Mouse (Mus musculus): Measurements from ENCODE around the gene Cldn4. TPM values are rescaled to one million over a fixed set of nuclear protein-coding genes. Genes with fewer than 3 reads are reported as not detected.

Cldn4 gene
- total and polyA plus RNA-seq, 3 experiments, result 0.17 to 0.51 TPM; not detected in 1

DNA sequence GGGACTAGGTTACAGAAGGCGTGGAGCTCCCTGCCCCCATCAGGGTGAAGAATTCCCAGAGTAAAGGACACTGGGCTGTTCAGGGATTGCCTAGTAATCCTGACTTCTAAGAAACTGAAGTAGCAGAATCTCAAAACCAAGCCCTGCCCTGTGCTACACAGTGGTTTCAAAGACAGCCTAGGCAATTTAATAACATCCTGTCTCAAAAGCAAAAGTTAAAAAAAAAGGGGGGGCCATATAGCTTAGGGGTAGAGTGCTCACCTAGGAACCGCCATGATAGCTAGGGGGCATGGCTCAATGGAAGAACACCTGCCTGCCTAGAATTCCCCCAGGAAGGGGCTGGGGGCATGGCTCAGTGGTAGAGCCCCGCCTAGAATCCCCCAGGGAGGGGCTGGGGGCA lies 7.7 kb downstream of the Cldn4 start:
- H3K4me1 ChIP-seq (ENCODE audit: control insufficient read depth in 1 of 2, insufficient read depth in 2 of 2), result peaks cover 5 to 43% of the 10 kb centered on the region in 2 experiments; a peak in 3 of 4 replicates
- H3K9me3 ChIP-seq (replicated peaks; ENCODE audit: low read length), result peaks cover 20% of the 10 kb centered on the region
- no peak for TF ChIP-seq NELFE (IDR thresholded peaks at IDR 0.05; ENCODE audit: low read depth, low read length)
- no peak for TF ChIP-seq TBP (conservative IDR thresholded peaks at IDR 0.05; ENCODE audit: low read depth, low read length)
- TF ChIP-seq UBTF (IDR thresholded peaks at IDR 0.05; ENCODE audit: low read depth, low read length), result no peak
- no peak for TF ChIP-seq IRF4 (IDR thresholded peaks at IDR 0.05; ENCODE audit: low read depth, low read length)
- no peak for TF ChIP-seq JUN (IDR thresholded peaks at IDR 0.05; ENCODE audit: insufficient read depth, low read depth, low read length)
- TF ChIP-seq USF1 (IDR thresholded peaks at IDR 0.05; ENCODE audit: low read depth, low read length), result no peak
- TF ChIP-seq CHD2 (IDR thresholded peaks at IDR 0.05; ENCODE audit: low read length), result no peak
- no peak for TF ChIP-seq NRF1 (IDR thresholded peaks at IDR 0.05; ENCODE audit: low read depth, low read length)
- no peak for TF ChIP-seq POLR2AphosphoS2 (IDR thresholded peaks at IDR 0.05; ENCODE audit: low read depth, low read length)
- no peak for TF ChIP-seq MAZ (IDR thresholded peaks at IDR 0.05; ENCODE audit: low read depth, low read length)
- TF ChIP-seq JUND (conservative IDR thresholded peaks at IDR 0.05; ENCODE audit: low read depth, low read length), result no peak
- no peak for TF ChIP-seq MAFK (IDR thresholded peaks at IDR 0.05; ENCODE audit: insufficient replicate concordance, low read length)
- TF ChIP-seq E2F4 (IDR thresholded peaks at IDR 0.05; ENCODE audit: insufficient replicate concordance, low read depth, low read length), result no peak
- TF ChIP-seq CHD1 (IDR thresholded peaks at IDR 0.05; ENCODE audit: low read depth, low read length), result no peak
- TF ChIP-seq HCFC1 (IDR thresholded peaks at IDR 0.05; ENCODE audit: low read depth, low read length), result no peak
- H3K4me3 ChIP-seq (replicated peaks in 1 of 3; ENCODE audit: low read depth in 2 of 3, low read length in 2 of 3, poor library complexity in 1 of 3), result no peak overlapping the region
- dilution Hi-C loops (cut with MboI; ENCODE audit: extremely low pct_ligation_motif_present, extremely low pct_unique_long_range_greater_than_20kb, low sequenced_read_pairs), result no loop called here
- H3K36me3 ChIP-seq (replicated peaks in 1 of 2; ENCODE audit: control insufficient read depth in 1 of 2, insufficient read depth in 1 of 2, low read length in 1 of 2), result no peaks in the 10 kb centered on the region
- no peaks in the 10 kb centered on the region for H3K27me3 ChIP-seq (replicated peaks)
- no peak overlapping the region for H3K9ac ChIP-seq (ENCODE audit: insufficient read depth, low read depth)
- no peak for DNase-seq (ENCODE audit: extremely low read depth)
- no peak overlapping the region for H3K4me2 ChIP-seq (ENCODE audit: insufficient read depth, low read depth, poor library complexity, severe bottlenecking)
- no peaks in the 10 kb centered on the region for H3K79me2 ChIP-seq (replicated peaks; ENCODE audit: control insufficient read depth, extremely low read depth, insufficient read depth, poor library complexity, severe bottlenecking)
- no peak overlapping the region for H3K27ac ChIP-seq (ENCODE audit: insufficient read depth, low read depth)
- in situ Hi-C loops (cut with MboI; ENCODE audit: low pct_ligation_motif_present, low pct_unique_long_range_greater_than_20kb, low sequenced_read_pairs), result no loop called here

GRCm38 (mm10) chr5:134936626-134937185 lies 10.0 kb downstream of the Cldn4 start:
- dilution Hi-C loops (cut with MboI; ENCODE audit: extremely low pct_ligation_motif_present, extremely low pct_unique_long_range_greater_than_20kb, low sequenced_read_pairs), result no loop called here
- Histone ChIP-seq H3K4me1 (ENCODE audit: control insufficient read depth in 1 of 2, insufficient read depth in 2 of 2) (peaks cover 5 to 37% of the 10 kb centered on the region in 2 experiments; a peak in 3 of 4 replicates), H3K4me3 (replicated peaks in 1 of 3; ENCODE audit: low read depth in 2 of 3, low read length in 2 of 3, poor library complexity in 1 of 3) (no peak overlapping the region), H3K9ac (ENCODE audit: insufficient read depth, low read depth) (no peak overlapping the region), H3K79me2 (replicated peaks; ENCODE audit: control insufficient read depth, extremely low read depth, insufficient read depth, poor library complexity, severe bottlenecking) (no peaks in the 10 kb centered on the region), H3K9me3 (replicated peaks; ENCODE audit: low read length) (peaks cover 30% of the 10 kb centered on the region), H3K27me3 (replicated peaks) (peaks cover 6% of the 10 kb centered on the region), H3K36me3 (replicated peaks in 1 of 2; ENCODE audit: control insufficient read depth in 1 of 2, insufficient read depth in 1 of 2, low read length in 1 of 2) (no peaks in the 10 kb centered on the region), H3K4me2 (ENCODE audit: insufficient read depth, low read depth, poor library complexity, severe bottlenecking) (no peak overlapping the region), H3K27ac (ENCODE audit: insufficient read depth, low read depth) (no peak overlapping the region)
- peak; percentile 35 for DNase-seq (ENCODE audit: extremely low read depth)
- TF ChIP-seq EP300 (IDR thresholded peaks at IDR 0.05; ENCODE audit: low read length) (no peak), E2F4 (IDR thresholded peaks at IDR 0.05; ENCODE audit: insufficient replicate concordance, low read depth, low read length) (no peak), GABPA (IDR thresholded peaks at IDR 0.05; ENCODE audit: insufficient replicate concordance, low read depth, low read length) (no peak), ZC3H11A (IDR thresholded peaks at IDR 0.05; ENCODE audit: low read depth, low read length) (no peak), PAX5 (IDR thresholded peaks at IDR 0.05; ENCODE audit: low read length) (no peak)
- in situ Hi-C loops (cut with MboI; ENCODE audit: low pct_ligation_motif_present, low pct_unique_long_range_greater_than_20kb, low sequenced_read_pairs), result no loop called here
